Mouse (Mus musculus) embryo, embryonic 11 days (tissue): ENCODE data around the gene Gm10139.
"Not testable (repeated sequence)": the region's sequence is repeated elsewhere in the genome, so short reads cannot be mapped to it uniquely, and the experiment has no call there.

ENCODE experiments used
- DNase-seq: peaks from one replicate; pipeline ENCODE4 v3.0.0-alpha.2; 2015

Gene Gm10139

GRCm38 (mm10) chr13:65512378-65512777, at the start of gene Gm10139:
TSS of gene Gm10139 (plus strand) at chr13:65512678.
- DNase-seq = not testable (repeated sequence)

GRCm38 (mm10) chr13:65557636-65558035, 45.2 kb downstream of the Gm10139 start:
- DNase-seq = not testable (repeated sequence)
